Mouse (Mus musculus) kidney, postnatal 14 days (tissue): ENCODE measurements at regions not wholly inside any gene's neighbourhood (a gene's known extent, or its start where the extent isn't known, plus 50 kb on each side); places are given as distances from the start of the nearest gene placed in this dataset.

Source experiments
- DNase-seq: peaks from one replicate; pipeline ENCODE4 v3.0.0; 2022; ENCODE audit warnings: mixed read lengths

DNA sequence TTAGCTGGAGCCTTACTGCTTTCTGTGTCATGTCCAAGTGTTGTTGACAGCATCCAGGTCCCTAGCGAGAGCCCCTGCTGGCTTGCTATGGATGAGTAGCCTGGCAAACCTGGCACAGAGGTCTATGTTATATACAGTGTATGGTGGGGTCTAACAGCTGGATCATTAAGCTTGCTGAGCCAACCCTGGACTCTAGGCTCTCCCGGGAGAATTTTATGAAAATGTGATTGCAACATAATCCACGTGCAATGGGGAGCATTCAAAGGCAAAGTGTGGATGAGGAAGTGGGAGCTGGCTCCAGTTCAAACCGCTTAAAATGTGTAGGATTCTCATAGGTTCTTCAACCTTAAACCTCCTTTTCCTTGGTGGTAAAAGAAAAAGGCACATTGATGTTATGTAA, 427.7 kb upstream of the Gm10131 start:
- no peak for DNase-seq

DNA sequence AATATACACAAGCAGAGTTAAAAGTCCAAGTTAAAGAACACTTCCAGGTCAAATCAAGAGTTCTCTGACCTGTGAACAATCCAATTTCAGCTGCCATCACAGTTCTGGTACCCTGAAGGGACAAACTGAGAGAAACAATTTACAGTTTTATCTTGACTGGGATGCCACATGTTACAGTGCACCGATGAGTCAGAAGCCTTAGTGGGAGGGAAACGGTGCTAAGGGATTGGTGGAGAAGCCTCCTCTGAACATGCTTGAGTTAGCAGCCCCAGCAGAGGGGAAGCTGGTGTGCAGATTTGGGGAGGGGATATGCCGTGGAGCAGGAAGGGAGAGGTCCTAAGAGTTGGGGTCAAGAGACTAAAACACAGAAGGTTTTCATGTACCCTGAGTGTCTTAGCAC, 423.9 kb upstream of the Gm10131 start:
- no peak for DNase-seq

DNA sequence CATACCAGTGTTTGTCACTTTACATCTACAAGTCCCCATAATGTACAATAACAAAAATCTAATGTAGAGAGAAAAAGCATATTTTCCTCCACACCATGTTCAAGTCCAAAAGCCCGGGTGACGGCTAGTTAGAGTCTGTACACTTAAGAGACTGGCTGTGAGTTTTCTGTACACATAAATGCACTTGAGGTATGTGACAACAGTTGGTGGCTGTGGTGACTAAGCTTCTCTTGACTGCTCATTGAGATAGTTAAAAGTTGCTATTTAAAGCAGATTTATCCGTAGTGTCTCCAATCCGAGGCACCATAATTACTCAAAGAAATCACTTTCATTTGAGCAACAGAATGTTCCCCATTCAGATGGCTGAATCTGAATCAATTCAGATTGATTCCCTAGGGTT, 421.9 kb upstream of the Gm10131 start:
- no peak for DNase-seq

GRCm38 (mm10) chr8:34530896-34531679, 419.6 kb upstream of the Gm10131 start:
- DNase-seq: peak; percentile 18

- DNase-seq: no peak
These were observed 418.5 kb upstream of the Gm10131 start for GRCm38 (mm10) chr8:34530046-34530445.

DNA sequence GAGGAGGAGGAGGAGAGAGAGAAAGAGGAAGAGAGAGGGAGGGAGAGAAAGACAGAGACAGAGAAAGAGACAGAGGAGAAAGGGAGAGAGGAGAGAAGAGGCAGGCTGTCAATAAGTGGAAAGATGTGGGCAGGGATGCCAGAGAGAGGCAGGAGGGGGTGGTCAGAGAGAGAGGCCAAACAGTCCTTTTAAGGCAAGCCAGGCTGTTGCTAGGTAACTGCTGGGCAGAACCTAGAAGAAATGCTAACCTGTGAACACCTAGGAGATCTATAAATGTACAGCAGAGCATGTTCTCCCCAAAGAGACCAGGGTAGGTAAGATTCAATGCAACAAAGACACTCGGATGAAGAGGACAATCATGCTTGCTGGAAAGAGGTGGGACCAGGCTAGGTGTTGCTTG, 417.9 kb upstream of the Gm10131 start:
- DNase-seq: no peak

DNA sequence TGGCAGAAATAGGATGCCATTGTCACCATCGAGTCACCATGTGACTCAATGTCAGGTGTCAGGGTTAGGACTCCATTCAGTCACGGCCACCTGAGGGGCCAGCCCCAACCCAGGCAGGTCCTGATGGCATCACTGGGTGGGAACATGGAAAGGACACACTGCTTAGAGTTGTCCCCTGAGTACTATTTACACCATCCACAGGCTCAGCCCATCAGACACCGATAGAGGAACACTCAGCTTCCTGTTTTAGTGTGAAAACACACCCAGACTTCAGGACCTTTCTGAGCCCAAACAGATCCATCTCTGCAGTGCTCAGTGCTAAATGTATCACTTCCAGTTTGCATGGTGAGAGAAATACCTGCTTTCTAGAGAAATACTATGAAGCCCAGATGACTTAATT, 416.7 kb upstream of the Gm10131 start:
- no peak for DNase-seq

DNA sequence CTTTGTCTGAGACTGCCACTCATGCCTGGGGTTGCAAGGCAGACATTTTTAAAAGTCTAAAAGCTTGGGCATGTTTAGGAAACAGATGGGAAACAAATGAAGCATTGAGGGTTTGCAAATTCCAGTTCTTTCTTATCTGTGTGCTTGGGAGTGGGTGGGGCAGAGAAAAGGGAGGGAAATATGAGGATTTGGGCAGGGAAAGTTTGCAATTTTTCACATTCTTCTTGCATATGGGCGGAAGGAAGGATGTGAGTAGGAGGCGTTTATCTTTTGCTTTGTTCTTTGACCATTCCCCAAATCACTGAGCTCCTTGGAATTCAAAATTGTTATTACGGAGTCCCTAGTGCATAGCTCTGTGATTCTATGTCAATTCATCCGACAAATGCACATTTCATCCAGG, 413.7 kb upstream of the Gm10131 start:
- DNase-seq: no peak

GRCm38 (mm10) chr8:34523849-34524248, 412.3 kb upstream of the Gm10131 start:
- no peak for DNase-seq

DNA sequence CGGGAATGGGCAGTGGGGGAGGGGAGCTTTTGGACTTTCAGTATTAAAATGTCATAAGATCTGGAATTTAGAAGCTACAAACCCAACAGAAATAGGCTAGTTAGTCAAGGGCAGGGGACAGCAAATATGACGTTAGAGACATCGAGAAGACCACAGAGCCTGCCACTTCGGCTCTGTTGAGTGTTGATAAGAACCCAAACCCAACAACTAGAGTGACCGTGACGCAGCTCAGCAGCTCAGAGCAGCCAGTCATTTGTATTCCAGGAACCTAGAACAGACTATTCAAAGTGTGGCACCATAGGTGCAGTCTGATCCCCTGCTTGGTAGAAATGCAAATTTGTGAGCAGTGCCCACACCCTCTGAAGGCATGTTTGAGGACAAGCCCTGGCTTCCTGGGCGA, 409.8 kb upstream of the Gm10131 start:
- DNase-seq: no peak

GRCm38 (mm10) chr8:34520664-34521063, 409.1 kb upstream of the Gm10131 start:
- DNase-seq: no peak

DNA sequence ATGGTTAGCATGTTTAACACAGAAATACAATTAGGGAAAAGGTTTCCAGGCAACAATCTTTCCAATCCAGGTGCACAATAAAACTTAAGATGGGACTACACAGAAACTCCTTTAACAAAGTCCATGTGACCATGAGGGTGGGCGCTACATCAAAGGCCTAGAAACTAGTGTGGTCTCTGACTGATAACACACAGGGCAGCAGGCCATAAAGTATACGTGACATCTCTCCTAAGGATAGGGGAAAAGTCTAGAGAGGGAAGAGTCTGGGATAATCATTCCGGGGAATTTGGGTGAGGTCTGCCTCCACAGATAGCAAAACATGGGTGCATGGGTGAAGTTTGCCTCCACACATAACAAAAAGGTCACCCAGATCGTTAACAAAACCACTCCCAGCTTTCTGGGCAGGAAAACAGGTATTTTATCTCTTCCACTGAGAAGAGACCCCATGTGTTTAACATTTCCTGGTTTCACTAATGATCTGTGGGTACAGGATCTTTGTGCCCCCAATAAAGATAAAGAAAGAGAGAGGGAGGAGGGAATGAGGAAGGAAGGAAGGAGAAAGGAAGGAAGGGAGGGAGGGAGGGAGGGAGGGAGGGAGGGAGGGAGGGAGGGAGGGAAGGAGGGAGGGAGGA, 402.0 kb upstream of the Gm10131 start:
- no peak for DNase-seq

GRCm38 (mm10) chr8:34505829-34506555, 394.5 kb upstream of the Gm10131 start:
- DNase-seq: peak; percentile 38

GRCm38 (mm10) chr8:34505102-34505501, 393.6 kb upstream of the Gm10131 start:
- DNase-seq: no peak

GRCm38 (mm10) chr8:34502606-34503162, 391.1 kb upstream of the Gm10131 start:
- DNase-seq: no peak

DNA sequence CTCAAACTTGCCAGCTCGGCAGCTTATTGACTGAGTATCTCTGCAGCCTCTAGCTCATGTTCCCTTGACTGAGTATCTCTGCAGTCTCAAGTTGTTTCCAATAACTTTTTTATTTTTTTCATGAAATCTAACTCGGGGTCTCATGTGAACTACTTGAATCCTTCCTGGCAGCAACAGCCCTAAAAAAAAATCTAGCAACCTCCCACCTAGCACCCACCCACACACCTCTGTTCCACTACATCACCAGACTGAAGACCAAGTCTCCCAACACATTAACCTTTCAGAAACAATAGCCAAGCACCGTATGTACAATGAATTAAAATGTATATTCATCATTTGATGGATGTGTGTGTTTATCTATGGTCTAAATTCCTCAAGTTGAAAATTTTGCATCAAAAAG, 387.7 kb upstream of the Gm10131 start:
- no peak for DNase-seq

DNA sequence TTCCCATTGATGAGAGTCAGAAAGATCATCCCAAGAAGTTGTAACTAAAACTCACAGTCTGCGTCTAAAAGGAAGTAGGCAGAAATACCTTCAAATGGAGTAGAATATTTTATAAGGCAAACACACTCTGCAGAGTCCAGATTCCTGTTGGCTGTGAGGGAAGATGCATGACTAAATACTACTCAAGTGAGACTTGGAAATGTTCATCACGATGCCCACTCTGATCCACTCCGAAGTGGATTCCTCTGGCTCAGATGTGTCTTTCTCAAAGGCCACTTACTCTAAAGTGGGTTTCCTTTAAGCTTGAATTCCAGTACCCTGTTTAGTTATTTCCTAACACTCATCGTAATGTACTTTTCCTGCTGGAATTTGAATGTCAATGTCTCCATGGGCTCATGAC, 385.2 kb upstream of the Gm10131 start:
- DNase-seq: no peak

GRCm38 (mm10) chr8:34495974-34496373, 384.4 kb upstream of the Gm10131 start:
- DNase-seq: no peak

GRCm38 (mm10) chr8:34488746-34489400, 377.3 kb upstream of the Gm10131 start:
- no peak for DNase-seq

DNA sequence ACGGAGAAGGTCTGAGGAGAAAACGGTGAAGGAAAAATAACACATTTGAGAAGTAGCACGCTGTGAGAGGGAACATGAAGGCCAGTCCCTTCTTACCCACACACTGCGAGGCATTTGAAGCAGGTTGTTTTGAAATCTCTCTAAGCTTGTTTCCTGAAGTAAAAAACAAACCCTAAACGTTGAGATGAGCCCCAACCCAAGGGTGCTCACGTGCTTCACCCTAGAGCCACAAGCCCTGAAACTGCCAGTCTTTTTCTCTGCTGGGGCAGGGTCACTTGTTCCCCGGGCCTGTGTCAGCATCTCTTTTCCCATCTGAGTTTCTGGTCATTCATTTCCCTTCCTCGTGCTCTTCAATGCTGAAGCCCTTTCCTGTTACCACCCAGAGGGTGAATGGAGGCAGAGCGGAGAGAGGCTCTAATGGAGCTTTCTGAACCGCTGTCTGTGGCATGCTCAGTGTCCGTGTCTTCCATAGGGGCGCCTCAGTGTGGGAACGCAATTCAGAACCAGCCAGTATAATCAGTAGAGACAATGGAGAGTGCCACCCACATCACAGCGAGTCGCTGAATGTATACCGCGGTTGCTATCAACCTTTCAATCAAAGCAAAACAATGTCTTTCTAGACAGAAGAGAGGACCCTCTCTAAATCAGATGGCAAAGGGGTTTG, 375.0 kb upstream of the Gm10131 start:
- DNase-seq: no peak

DNA sequence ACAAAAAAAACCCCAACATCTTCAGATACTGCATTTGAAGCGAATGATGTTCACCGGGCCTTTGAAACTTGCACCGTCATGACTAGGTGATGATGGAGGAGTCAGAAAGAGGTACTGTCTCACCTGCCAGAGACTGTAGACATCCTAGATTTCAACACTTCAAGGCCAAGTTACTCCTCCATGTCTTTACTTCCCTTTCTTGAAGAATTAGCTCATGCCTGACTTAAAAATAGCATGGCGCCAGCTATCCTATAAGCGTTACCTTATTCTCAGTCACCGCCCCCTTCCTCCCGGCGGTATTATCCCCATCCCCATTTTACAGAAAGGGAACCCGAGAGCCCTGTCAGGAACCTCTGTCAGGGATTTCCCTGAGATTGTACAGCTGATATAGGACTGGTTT, 374.4 kb upstream of the Gm10131 start:
- no peak for DNase-seq

DNA sequence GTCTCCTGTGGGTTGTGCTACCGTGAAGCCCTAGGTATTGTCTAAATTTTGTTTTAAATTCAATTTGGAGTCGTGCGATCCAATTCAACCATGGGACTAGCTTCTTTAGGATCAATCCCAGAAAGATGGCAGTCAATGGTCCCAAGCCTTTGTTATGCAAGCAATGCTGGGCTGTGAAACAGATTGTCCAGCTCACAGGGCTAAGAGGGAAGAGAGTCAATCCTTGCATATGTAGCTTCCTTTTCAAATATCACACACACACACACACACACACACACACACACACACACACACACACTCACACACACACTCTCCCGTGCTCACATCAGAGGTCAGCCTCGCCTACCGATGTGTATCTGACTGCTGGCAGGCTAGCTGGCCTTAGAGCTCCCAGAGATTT, 373.8 kb upstream of the Gm10131 start:
- no peak for DNase-seq
